Mouse (Mus musculus): ENCODE results near the gene Cit. TPM values are rescaled to one million over a fixed set of nuclear protein-coding genes. Genes with fewer than 3 reads are reported as not detected.

The Cit gene
- polyA plus RNA-seq, 1 experiment from 2014 or later, result 26.7 TPM

DNA sequence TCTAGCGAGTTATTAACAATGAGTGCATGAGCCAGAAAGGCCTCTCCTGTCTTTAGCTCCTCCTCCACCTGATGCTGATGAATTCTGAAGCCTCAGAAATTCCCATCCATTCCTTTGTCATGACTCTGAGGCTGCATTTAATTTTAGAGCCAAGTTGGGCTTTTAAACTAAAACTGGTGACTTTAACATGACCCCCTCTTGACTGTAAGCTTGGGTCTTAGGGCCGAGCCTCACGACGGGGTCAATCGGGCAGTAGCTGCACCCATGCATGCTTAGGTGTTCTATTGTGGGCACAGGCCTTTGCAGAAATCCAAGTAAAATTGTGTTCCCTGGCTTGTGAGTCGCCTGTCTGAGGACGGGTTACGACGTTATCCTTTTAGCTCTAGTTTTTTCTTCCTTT lies 14.4 kb downstream of the Cit start:
- WGBS, result 88% methylated on average over 9 of the region's 9 CpGs

DNA sequence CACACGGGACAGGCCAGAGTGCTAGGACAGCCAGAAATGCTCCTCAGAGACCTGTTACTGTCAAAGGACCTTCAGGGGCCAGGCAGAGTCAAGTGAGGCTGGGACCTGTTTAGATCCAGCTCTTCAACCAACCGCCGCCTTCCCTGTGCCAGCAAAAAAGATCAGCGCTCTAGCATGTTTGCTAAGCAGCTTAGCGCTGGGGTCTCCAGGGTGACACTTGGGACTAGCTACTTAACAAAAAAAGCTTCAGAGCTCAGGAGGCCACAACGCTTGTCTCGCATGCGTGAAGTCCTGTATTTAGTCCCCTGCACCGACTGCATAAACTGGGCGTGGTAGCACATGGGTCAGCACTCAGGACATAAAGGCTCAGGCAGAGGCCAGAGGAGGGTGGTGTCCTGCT lies 16.9 kb downstream of the Cit start:
- ATAC-seq (ENCODE audit: insufficient read depth, low FRiP score, low TSS enrichment) (no peak), DNase-seq (ENCODE audit: low spot score) (no peak)
- no peaks in the 10 kb centered on the region for H3K4me1 ChIP-seq (ENCODE audit: control insufficient read depth, insufficient read depth, low read length)
- no peak overlapping the region for H3K27ac ChIP-seq (ENCODE audit: low read depth, low read length)
- H3K27me3 ChIP-seq (ENCODE audit: control insufficient read depth, insufficient read depth, low read length), result no peaks in the 10 kb centered on the region
- no peak overlapping the region for H3K4me3 ChIP-seq (ENCODE audit: low read depth, low read length)
- H3K9ac ChIP-seq (ENCODE audit: low read length), result no peak overlapping the region
- no peaks in the 10 kb centered on the region for H3K9me3 ChIP-seq (ENCODE audit: control insufficient read depth, low read length)
- WGBS, result 93% methylated on average over 10 of the region's 10 CpGs
- no peak overlapping the region for H3K4me2 ChIP-seq (ENCODE audit: low read depth)
- H3K36me3 ChIP-seq (ENCODE audit: control insufficient read depth, insufficient read depth, low read length), result no peaks in the 10 kb centered on the region

More for the DNA sequence above, 14.4 kb downstream of the Cit start:
- Histone ChIP-seq H3K4me2 (ENCODE audit: low read depth) (no peak overlapping the region), H3K36me3 (ENCODE audit: control insufficient read depth, insufficient read depth, low read length) (peaks cover 2% of the 10 kb centered on the region; the same call in 1 of the 2 replicates), H3K9ac (ENCODE audit: low read length) (no peak overlapping the region), H3K9me3 (ENCODE audit: control insufficient read depth, low read length) (no peaks in the 10 kb centered on the region), H3K4me3 (ENCODE audit: low read depth, low read length) (no peak overlapping the region), H3K27ac (ENCODE audit: low read depth, low read length) (no peak overlapping the region), H3K4me1 (ENCODE audit: control insufficient read depth, insufficient read depth, low read length) (no peaks in the 10 kb centered on the region), H3K27me3 (ENCODE audit: control insufficient read depth, insufficient read depth, low read length) (no peaks in the 10 kb centered on the region)
- DNase-seq (ENCODE audit: low spot score) (no peak), ATAC-seq (ENCODE audit: insufficient read depth, low FRiP score, low TSS enrichment) (no peak)

DNA sequence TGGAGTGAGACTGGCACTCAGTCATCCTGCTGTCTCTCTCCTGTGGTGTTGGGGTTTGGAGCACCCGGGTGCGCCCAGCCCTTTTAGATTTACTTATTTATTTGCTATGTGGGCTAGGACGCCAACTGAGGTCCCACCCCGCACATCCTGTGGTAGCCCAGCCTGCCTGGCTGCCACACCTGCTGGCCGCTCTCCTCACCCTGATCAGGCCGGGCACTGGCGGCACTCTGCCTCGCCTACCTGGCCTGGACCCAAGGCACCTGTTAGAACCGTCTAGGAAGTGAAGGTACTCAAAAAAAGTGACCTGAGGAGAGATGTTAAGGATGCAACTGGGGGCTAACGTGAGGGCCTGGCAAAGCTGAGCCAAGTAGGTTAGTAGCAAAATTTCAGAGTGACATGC lies 17.4 kb downstream of the Cit start:
- DNase-seq (ENCODE audit: low spot score), result no peak
- Histone ChIP-seq H3K4me2 (ENCODE audit: low read depth) (no peak overlapping the region), H3K36me3 (ENCODE audit: control insufficient read depth, insufficient read depth, low read length) (no peaks in the 10 kb centered on the region), H3K4me1 (ENCODE audit: control insufficient read depth, insufficient read depth, low read length) (no peaks in the 10 kb centered on the region), H3K9me3 (ENCODE audit: control insufficient read depth, low read length) (no peaks in the 10 kb centered on the region), H3K9ac (ENCODE audit: low read length) (no peak overlapping the region), H3K4me3 (ENCODE audit: low read depth, low read length) (no peak overlapping the region), H3K27me3 (ENCODE audit: control insufficient read depth, insufficient read depth, low read length) (no peaks in the 10 kb centered on the region), H3K27ac (ENCODE audit: low read depth, low read length) (no peak overlapping the region)
- WGBS, result 95% methylated on average over 10 of the region's 10 CpGs
- no peak for ATAC-seq (ENCODE audit: insufficient read depth, low FRiP score, low TSS enrichment)

DNA sequence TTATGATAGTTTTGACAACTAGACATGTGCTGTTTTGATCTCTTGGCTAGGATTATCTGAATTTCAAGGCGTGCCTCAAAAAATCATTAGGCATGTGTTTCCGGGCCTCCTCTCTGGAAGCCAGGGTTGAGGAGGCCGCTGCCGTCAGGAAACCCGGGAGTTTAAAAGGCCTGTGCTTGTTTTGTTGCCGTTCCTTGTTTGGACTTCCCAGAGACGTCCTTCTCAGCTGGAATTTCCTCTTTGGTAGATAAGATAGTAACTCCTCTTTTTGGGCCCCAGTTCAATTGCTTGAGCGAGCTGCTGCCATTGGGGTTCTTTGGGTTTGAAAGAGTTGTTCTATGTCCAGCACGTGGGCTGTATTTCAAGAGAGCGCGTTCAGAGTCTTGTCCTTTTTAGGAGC lies 21.2 kb downstream of the Cit start:
- Histone ChIP-seq H3K4me2 (ENCODE audit: low read depth) (no peak overlapping the region), H3K4me3 (ENCODE audit: low read depth, low read length) (no peak overlapping the region), H3K27me3 (ENCODE audit: control insufficient read depth, insufficient read depth, low read length) (no peaks in the 10 kb centered on the region), H3K9ac (ENCODE audit: low read length) (no peak overlapping the region), H3K4me1 (ENCODE audit: control insufficient read depth, insufficient read depth, low read length) (no peaks in the 10 kb centered on the region), H3K36me3 (ENCODE audit: control insufficient read depth, insufficient read depth, low read length) (no peaks in the 10 kb centered on the region), H3K27ac (ENCODE audit: low read depth, low read length) (no peak overlapping the region), H3K9me3 (ENCODE audit: control insufficient read depth, low read length) (no peaks in the 10 kb centered on the region)
- 86% methylated on average over 11 of the region's 11 CpGs for WGBS
- no peak for DNase-seq (ENCODE audit: low spot score)
- ATAC-seq (ENCODE audit: insufficient read depth, low FRiP score, low TSS enrichment), result no peak

DNA sequence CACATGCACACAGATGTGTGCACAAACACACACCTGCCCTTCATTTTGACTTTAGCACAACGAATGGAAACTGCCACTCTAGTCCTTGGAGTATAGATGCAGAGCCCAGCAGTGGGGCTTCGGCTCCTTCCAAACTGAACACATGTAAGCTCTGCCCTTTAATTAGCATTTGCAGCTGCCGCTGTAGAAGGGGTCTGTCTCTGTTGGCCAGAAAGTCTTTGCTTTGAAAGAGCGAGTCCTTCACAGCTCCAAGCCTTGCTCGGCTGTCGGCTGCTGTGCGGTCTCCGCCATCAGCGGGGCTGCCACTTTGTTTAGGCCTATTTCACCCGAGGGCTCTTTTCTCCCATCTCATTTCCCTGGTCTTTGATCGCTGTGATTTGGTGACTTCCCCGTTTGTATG lies 23.5 kb downstream of the Cit start:
- no peak overlapping the region for H3K4me2 ChIP-seq (ENCODE audit: low read depth)
- no peak overlapping the region for H3K27ac ChIP-seq (ENCODE audit: low read depth, low read length)
- DNase-seq (ENCODE audit: low spot score) (no peak), ATAC-seq (ENCODE audit: insufficient read depth, low FRiP score, low TSS enrichment) (no peak)
- WGBS, result 83% methylated on average over 12 of the region's 12 CpGs
- no peak overlapping the region for H3K9ac ChIP-seq (ENCODE audit: low read length)
- no peak overlapping the region for H3K4me3 ChIP-seq (ENCODE audit: low read depth, low read length)
- no peaks in the 10 kb centered on the region for H3K4me1 ChIP-seq (ENCODE audit: control insufficient read depth, insufficient read depth, low read length)
- no peaks in the 10 kb centered on the region for H3K9me3 ChIP-seq (ENCODE audit: control insufficient read depth, low read length)
- H3K36me3 ChIP-seq (ENCODE audit: control insufficient read depth, insufficient read depth, low read length), result no peaks in the 10 kb centered on the region
- H3K27me3 ChIP-seq (ENCODE audit: control insufficient read depth, insufficient read depth, low read length), result no peaks in the 10 kb centered on the region

DNA sequence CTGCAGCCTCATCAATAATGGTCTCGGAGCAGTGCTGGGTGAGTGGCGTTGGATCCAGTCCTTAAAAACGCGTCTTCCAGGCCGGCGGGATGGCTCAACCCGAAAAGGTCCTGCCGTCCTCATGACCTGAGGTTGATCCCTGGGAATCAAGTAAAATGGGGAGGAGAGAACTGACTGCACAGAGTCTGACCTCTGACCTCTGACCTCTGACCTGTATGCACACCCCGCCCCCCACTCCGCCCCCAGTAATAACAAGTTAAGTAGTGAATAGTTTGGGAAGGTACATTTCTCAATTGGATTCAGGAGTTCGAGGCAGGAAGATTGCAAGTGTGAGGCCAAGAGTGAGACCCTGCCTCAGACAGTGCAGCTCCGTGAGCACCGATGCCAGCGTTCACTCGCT lies 24.1 kb downstream of the Cit start:
- 86% methylated on average over 15 of the region's 15 CpGs for WGBS
- no peaks in the 10 kb centered on the region for H3K27me3 ChIP-seq (ENCODE audit: control insufficient read depth, insufficient read depth, low read length)
- H3K9me3 ChIP-seq (ENCODE audit: control insufficient read depth, low read length), result no peaks in the 10 kb centered on the region
- DNase-seq (ENCODE audit: low spot score) (no peak), ATAC-seq (ENCODE audit: insufficient read depth, low FRiP score, low TSS enrichment) (no peak)
- H3K27ac ChIP-seq (ENCODE audit: low read depth, low read length), result no peak overlapping the region
- H3K9ac ChIP-seq (ENCODE audit: low read length), result no peak overlapping the region
- H3K4me3 ChIP-seq (ENCODE audit: low read depth, low read length), result no peak overlapping the region
- no peaks in the 10 kb centered on the region; the same call in 1 of the 2 replicates for H3K36me3 ChIP-seq (ENCODE audit: control insufficient read depth, insufficient read depth, low read length)
- H3K4me2 ChIP-seq (ENCODE audit: low read depth), result no peak overlapping the region
- H3K4me1 ChIP-seq (ENCODE audit: control insufficient read depth, insufficient read depth, low read length), result no peaks in the 10 kb centered on the region

DNA sequence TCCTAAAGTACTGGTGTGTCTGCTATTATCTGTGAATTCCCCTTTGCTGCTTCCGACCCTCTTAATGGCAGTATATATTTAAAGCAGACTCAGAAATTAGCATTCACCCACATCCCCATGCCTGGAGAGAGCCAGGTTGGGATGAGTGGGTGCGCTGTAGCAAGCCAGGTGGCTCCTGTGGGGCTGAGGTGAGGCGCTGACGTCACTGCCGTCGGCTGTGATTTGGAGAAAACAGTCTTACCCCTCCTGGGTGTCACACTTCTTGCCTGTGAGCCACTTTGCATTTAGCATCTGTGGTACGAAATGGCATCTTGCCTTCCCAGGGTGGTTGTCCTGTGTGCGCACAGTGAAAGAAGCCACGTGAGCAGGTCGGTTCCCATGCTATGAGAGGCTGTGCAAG lies 26.1 kb downstream of the Cit start:
- DNase-seq (ENCODE audit: low spot score) (no peak), ATAC-seq (ENCODE audit: insufficient read depth, low FRiP score, low TSS enrichment) (no peak)
- no peak overlapping the region for H3K27ac ChIP-seq (ENCODE audit: low read depth, low read length)
- no peaks in the 10 kb centered on the region; the same call in 1 of the 2 replicates for H3K36me3 ChIP-seq (ENCODE audit: control insufficient read depth, insufficient read depth, low read length)
- 93% methylated on average over 10 of the region's 10 CpGs for WGBS
- no peak overlapping the region for H3K9ac ChIP-seq (ENCODE audit: low read length)
- no peaks in the 10 kb centered on the region for H3K9me3 ChIP-seq (ENCODE audit: control insufficient read depth, low read length)
- H3K4me3 ChIP-seq (ENCODE audit: low read depth, low read length), result no peak overlapping the region
- H3K4me1 ChIP-seq (ENCODE audit: control insufficient read depth, insufficient read depth, low read length), result no peaks in the 10 kb centered on the region
- no peak overlapping the region for H3K4me2 ChIP-seq (ENCODE audit: low read depth)
- H3K27me3 ChIP-seq (ENCODE audit: control insufficient read depth, insufficient read depth, low read length), result no peaks in the 10 kb centered on the region

DNA sequence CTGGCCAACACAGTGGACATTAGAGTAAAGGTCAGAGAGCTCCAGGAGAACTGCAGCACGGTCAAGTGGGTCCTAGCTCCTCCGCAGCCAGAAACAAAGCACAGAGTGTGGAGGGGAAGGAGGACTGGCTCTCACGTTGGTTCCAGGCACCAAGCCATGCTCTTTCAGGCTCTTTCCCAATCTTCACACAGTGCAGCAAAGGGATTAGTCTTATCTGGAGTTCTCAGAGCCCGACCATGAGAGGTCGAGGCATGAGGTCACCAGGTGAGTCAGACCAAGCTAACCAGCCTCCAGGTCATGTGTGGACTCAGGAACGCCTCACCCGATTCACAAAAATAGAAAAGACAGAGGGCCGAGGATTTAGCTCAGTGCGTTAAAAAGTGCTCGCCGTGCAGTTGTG lies 27.0 kb downstream of the Cit start:
- Histone ChIP-seq H3K4me3 (ENCODE audit: low read depth, low read length) (no peak overlapping the region), H3K4me1 (ENCODE audit: control insufficient read depth, insufficient read depth, low read length) (no peaks in the 10 kb centered on the region), H3K9ac (ENCODE audit: low read length) (no peak overlapping the region), H3K9me3 (ENCODE audit: control insufficient read depth, low read length) (no peaks in the 10 kb centered on the region), H3K27ac (ENCODE audit: low read depth, low read length) (no peak overlapping the region), H3K36me3 (ENCODE audit: control insufficient read depth, insufficient read depth, low read length) (no peaks in the 10 kb centered on the region; the same call in 1 of the 2 replicates), H3K27me3 (ENCODE audit: control insufficient read depth, insufficient read depth, low read length) (no peaks in the 10 kb centered on the region), H3K4me2 (ENCODE audit: low read depth) (no peak overlapping the region)
- ATAC-seq (ENCODE audit: insufficient read depth, low FRiP score, low TSS enrichment) (no peak), DNase-seq (ENCODE audit: low spot score) (no peak)
- WGBS, result 95% methylated on average over 11 of the region's 11 CpGs

DNA sequence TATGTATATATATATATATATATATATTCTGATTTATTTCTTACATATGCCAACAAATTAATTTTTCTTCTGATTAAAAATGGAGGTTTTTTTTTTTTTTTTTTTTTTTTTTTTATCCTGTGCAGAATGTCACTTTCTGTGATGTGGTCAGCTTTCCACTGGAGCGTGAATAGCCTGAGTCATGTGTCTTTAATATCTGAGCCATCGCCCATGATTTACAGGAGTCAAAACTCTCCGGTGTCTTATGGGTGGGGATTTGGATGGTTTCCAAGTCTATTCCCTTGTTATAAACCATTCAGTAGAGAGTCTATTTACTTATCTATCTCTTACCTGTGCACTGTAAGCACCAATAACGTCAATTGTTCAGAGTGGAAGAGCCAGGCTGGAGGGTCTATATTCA lies 27.9 kb downstream of the Cit start:
- H3K4me1 ChIP-seq (ENCODE audit: control insufficient read depth, insufficient read depth, low read length), result no peaks in the 10 kb centered on the region
- H3K36me3 ChIP-seq (ENCODE audit: control insufficient read depth, insufficient read depth, low read length), result no peaks in the 10 kb centered on the region; the same call in 1 of the 2 replicates
- ATAC-seq (ENCODE audit: insufficient read depth, low FRiP score, low TSS enrichment) (no peak), DNase-seq (ENCODE audit: low spot score) (no peak)
- WGBS, result 86% methylated on average over 4 of the region's 4 CpGs
- no peaks in the 10 kb centered on the region for H3K27me3 ChIP-seq (ENCODE audit: control insufficient read depth, insufficient read depth, low read length)
- H3K4me2 ChIP-seq (ENCODE audit: low read depth), result no peak overlapping the region
- H3K9ac ChIP-seq (ENCODE audit: low read length), result no peak overlapping the region
- no peaks in the 10 kb centered on the region for H3K9me3 ChIP-seq (ENCODE audit: control insufficient read depth, low read length)
- no peak overlapping the region for H3K4me3 ChIP-seq (ENCODE audit: low read depth, low read length)
- no peak overlapping the region for H3K27ac ChIP-seq (ENCODE audit: low read depth, low read length)
